Mouse (Mus musculus) heart, embryonic 14.5 days (tissue): Measurements from ENCODE around the gene Trim80. TPM values are rescaled to one million over a fixed set of nuclear protein-coding genes. Genes with fewer than 3 reads are reported as not detected.

Experiments
- ATAC-seq: fragments of 200-750 bp; cut with Nextera tagmentation; 2 replicates; pipeline ENCODE4 v1.8.0; 2017; ENCODE audit warnings: low read depth, moderate TSS enrichment; ENCODE audit not compliant: insufficient number of reproducible peaks, insufficient read depth, low FRiP score
- H3K27ac ChIP-seq, 2 experiments: fragments of 200-500 bp in 1 of 2; fragments of 300-500 bp in 1 of 2; sonication (generic) in 1 of 2; replicated peaks in 1 of 2; 2 replicates each; pipeline ENCODE4 v1.5.1; 2012 to 2014; ENCODE audit warnings: low read depth in 2 of 2, low read length in 2 of 2, control low read depth in 1 of 2, mild to moderate bottlenecking in 1 of 2, mixed read lengths in 1 of 2; ENCODE audit not compliant: control insufficient read depth in 1 of 2, insufficient read depth in 1 of 2
- H3K27me3 ChIP-seq: fragments of 300-500 bp; sonication (generic); 2 replicates; pipeline ENCODE4 v1.6.1; 2014; ENCODE audit warnings: mild to moderate bottlenecking, low read length, control low read depth; ENCODE audit not compliant: control insufficient read depth, insufficient read depth
- H3K36me3 ChIP-seq: fragments of 300-500 bp; sonication (generic); 2 replicates; pipeline ENCODE4 v1.6.1; 2014; ENCODE audit warnings: mild to moderate bottlenecking, control low read depth, low read length, mixed read lengths; ENCODE audit not compliant: control insufficient read depth, insufficient read depth
- H3K4me1 ChIP-seq, 2 experiments: fragments of 200-500 bp in 1 of 2; fragments of 300-500 bp in 1 of 2; sonication (generic) in 1 of 2; 2 replicates each; pipeline ENCODE4 v1.6.1; 2012 to 2014; ENCODE audit warnings: low read length in 2 of 2, control low read depth in 1 of 2, mixed read lengths in 1 of 2; ENCODE audit not compliant: control insufficient read depth in 2 of 2, insufficient read depth in 2 of 2
- H3K4me2 ChIP-seq: fragments of 300-500 bp; sonication (generic); 2 replicates; pipeline ENCODE4 v1.6.1; 2014; ENCODE audit warnings: mild to moderate bottlenecking, low read length
- H3K4me3 ChIP-seq, 2 experiments: fragments of 200-500 bp in 1 of 2; fragments of 300-500 bp in 1 of 2; sonication (generic) in 1 of 2; 2 replicates each; pipeline ENCODE4 v1.5.1; 2012 to 2014; ENCODE audit warnings: low read length in 2 of 2, mild to moderate bottlenecking in 2 of 2, control low read depth in 1 of 2, low read depth in 1 of 2, moderate library complexity in 1 of 2; ENCODE audit not compliant: control insufficient read depth in 1 of 2, insufficient read depth in 1 of 2
- H3K9ac ChIP-seq: fragments of 300-500 bp; sonication (generic); 2 replicates; pipeline ENCODE4 v1.6.1; 2014; ENCODE audit warnings: mild to moderate bottlenecking, low read length
- H3K9me3 ChIP-seq: fragments of 300-500 bp; sonication (generic); 2 replicates; pipeline ENCODE4 v1.6.1; 2016; ENCODE audit warnings: low read length, control low read depth; ENCODE audit not compliant: control insufficient read depth
- WGBS: fragments of 180-500 bp; shearing (Covaris S2); extraction: QIAGEN DNeasy Blood & Tissue Kit; methylation state at CpG from one replicate; pipeline ENCODE4 v1.1.7; 2014; 5-methylcytosine and 5-hydroxymethylcytosine counted together
- polyA plus RNA-seq: library from polyadenylated mRNA; unstranded; fragments of >200 nt; fragmentation: Nextera tagmentation; extraction: Ambion mirVana; gene quantifications from 2 replicates; pipeline ENCODE4 v1.2.1, GENCODE M21; 2014

Trim80 gene
- polyA plus RNA-seq, 1 experiment from 2014 or later: 0.14 TPM

DNA sequence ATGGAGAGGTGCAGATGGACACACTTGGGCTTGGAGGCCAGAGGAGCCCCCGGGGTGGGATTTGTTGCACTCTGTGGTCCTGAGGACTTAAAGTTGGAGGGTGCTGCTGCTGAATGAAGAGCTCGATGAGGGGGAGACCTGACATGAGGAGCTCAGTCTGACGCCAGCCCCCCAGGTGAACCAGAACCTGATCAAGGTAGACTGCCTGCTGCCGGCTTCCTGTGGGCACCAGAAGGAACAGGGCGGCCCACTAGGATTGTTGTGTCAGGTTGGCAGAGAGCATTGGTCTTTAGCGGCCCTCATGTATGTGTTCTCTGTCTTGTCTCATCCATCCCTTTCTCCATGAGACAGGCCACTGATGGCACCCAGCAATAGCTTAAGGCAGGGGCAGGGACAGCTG lies 34.6 kb upstream of the Trim80 start:
- H3K4me3 ChIP-seq: no peak overlapping the region
- WGBS: 93% methylated on average over 6 of the region's 6 CpGs
- H3K4me1 ChIP-seq: peaks cover 0 to 12% of the 10 kb centered on the region in 2 experiments; a peak in 2 of 4 replicates
- no peaks in the 10 kb centered on the region for H3K27me3 ChIP-seq
- no peak overlapping the region for H3K4me2 ChIP-seq
- no peaks in the 10 kb centered on the region for H3K9me3 ChIP-seq
- no peak for ATAC-seq
- H3K36me3 ChIP-seq: peaks cover 48% of the 10 kb centered on the region
- no peak overlapping the region for H3K27ac ChIP-seq
- H3K9ac ChIP-seq: no peak overlapping the region

DNA sequence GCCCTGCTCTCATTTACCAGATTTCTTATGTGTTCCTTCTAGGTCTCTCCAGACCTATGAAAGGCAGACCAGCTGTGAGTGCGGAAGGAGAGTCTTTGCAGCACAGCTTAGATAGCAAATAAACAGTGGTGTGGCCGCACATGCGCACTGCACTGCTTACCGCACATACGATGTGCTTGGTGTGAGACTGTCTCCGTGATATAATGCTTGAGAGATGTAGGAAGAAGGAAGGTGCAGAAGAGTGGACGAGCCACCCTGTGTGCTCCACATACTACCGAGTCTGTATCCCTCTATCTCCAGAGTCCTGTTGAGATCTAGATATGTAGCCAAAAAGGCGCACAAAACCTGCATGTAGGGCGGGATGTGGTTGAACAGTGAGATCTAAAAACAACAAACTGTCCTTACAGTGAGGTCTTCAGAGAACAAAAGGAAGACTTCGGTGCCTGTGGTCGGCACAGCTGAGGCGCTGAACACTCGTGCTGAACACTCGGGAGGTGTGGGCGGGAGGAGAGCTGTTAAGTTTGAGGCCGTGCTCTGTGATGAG lies 33.4 kb upstream of the Trim80 start:
- Histone ChIP-seq H3K4me1 (peaks cover 2 to 18% of the 10 kb centered on the region in 2 experiments; a peak in 2 of 4 replicates), H3K9ac (no peak overlapping the region), H3K4me2 (no peak overlapping the region), H3K36me3 (peaks cover 56% of the 10 kb centered on the region), H3K27ac (no peak overlapping the region), H3K9me3 (no peaks in the 10 kb centered on the region), H3K27me3 (no peaks in the 10 kb centered on the region), H3K4me3 (no peak overlapping the region)
- ATAC-seq: no peak
- 86% methylated on average over 17 of the region's 17 CpGs for WGBS

DNA sequence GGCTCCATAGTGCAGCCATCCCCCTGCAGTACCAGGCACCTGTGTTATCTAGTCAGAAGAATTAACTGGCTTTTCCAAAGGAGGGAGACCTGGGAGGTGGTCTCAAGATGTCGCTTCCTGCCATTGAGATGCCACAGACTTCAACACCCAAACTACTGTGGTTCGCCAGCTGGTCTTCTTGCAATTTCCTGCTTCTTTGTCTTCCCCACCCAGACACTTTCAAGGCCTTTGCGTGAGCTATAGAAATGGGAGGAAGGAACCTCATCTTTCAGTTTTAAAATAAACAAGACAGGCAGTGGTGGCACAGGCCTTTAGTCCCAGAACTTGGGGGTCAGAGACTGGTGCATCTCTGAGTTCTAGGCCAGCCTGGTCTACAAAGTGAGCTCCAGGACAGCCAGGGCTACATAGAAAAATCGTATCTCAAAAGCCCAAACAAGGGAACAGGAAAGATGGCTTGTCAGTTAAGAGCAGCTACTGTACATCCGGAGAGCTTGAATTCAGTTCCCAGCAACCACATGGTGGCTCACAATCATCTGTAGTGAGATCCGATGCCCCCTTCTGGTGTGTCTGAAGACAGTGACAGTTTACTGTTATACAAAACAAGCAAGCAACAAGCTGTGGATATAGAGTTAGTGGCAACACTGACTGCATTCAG lies 32.0 kb upstream of the Trim80 start:
- no peak overlapping the region for H3K9ac ChIP-seq
- no peak for ATAC-seq
- peak overlapping the region; percentile 3 to 28; a peak in 2 of 4 replicates for H3K27ac ChIP-seq

DNA sequence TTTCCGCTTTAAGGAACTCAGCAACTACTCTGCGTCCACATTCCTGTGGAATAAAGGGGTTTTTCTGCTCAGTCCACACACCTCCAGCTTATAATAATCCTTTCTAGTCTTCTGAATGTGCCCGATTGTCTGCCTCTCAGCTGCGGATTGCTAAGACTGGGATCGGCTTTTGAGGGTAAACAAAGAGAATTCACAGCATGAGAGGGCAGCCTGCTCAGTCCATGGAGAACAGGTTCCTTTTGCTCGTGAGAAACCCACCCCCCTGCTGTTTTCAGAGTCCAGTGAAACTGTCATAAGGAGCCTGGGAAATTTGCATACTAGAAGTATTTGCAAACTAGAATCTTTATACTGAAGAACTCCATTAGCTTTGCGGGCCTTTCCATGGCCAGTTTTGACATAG lies 30.8 kb upstream of the Trim80 start:
- Histone ChIP-seq H3K4me1 (peaks cover 7 to 21% of the 10 kb centered on the region in 2 experiments), H3K9me3 (no peaks in the 10 kb centered on the region), H3K36me3 (peaks cover 57% of the 10 kb centered on the region), H3K27me3 (no peaks in the 10 kb centered on the region), H3K4me3 (no peak overlapping the region), H3K9ac (no peak overlapping the region), H3K4me2 (no peak overlapping the region), H3K27ac (no peak overlapping the region)
- no peak for ATAC-seq
- WGBS: 87% methylated on average over 7 of the region's 7 CpGs

More for the DNA sequence above, 32.0 kb upstream of the Trim80 start:
- peaks cover 5 to 21% of the 10 kb centered on the region in 2 experiments for H3K4me1 ChIP-seq
- no peak overlapping the region for H3K4me3 ChIP-seq
- H3K36me3 ChIP-seq: peaks cover 56% of the 10 kb centered on the region
- 82% methylated on average over 6 of the region's 6 CpGs for WGBS
- H3K27me3 ChIP-seq: no peaks in the 10 kb centered on the region
- H3K4me2 ChIP-seq: no peak overlapping the region
- no peaks in the 10 kb centered on the region for H3K9me3 ChIP-seq

DNA sequence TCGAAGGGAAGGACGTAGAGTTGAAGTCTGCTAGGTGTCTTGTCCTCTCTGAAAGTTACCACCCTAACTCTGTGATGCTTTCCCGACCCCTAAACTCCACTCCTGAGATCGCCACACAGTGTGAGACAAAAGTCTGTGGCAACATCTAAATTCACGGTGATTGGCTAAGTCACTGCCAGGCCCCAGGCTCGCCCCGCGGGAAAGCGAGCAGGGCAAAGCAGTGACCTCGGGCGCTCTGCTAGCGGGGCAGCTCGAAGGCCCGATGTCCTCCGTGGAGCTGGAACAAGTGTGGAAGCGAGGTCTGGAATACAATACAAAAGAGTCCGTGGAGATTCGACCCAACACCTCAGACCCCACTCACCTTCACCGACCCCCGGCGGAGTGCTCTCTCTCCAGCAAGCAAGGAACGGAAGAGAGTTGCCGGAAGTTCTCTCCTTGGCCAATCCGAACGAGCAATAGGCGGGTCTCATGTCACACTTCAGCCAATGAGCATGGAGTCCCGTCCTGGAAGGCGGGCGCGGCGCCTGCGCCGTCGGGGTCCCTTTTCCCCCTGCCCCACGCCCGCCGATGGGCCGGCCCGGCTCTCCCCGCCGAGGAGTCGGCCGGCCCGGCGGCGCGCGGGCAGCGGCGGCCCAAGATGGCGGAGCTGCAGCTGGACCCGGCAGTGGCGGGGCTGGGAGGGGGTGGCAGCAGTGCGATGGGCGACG lies 20.7 kb upstream of the Trim80 start, which contains the start of the genes Atp5h and Kctd2:
Gene Atp5h, minus strand, starts transcription at position 432 of the 707 bp plus-strand sequence.
Gene Kctd2, plus strand, starts transcription at position 598 of the 707 bp plus-strand sequence.
- under 1% methylated on average over 52 of the region's 56 CpGs for WGBS
- peaks cover 12 to 55% of the 10 kb centered on the region in 2 experiments for H3K4me1 ChIP-seq

DNA sequence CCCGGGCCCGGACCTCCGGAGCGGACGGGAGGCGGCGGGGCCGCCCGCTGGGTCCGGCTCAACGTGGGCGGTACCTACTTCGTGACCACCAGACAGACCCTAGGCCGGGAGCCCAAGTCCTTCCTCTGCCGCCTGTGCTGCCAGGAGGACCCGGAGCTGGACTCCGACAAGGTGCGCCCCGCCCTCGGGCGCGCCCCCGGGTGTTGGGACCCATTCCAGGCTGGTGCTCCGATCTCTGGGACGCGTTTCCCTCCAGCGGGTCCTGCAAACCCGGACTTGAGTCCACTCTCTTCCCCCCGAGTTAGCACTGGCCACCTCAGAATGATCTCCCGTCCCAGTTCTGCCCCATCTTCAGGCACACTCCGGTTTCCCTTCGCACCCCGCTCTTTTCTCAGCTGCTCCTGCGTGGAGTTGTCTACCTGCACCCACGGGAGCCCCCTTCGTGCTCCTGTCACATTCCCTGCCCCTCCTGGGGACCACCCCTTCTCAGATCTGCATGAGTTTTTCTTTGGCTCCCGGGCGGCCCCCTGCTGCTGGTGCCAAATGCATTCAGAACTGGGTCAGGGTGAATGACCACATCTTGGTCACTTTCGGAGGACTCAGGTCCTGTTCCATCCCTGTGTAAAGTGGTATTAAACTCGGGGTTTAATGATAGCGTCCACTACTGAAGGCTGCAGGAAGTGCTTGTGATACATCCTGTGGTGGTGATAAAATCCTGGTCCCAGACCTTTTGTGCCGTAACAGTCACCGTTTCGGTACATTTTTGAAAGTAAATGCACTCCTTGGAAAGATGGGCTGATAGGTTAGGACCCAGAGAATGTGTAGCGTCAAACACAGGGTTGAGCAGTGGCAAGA lies 19.8 kb upstream of the Trim80 start:
- peak; percentile 69 for ATAC-seq
- H3K4me2 ChIP-seq: peak overlapping the region; percentile 97
- H3K9ac ChIP-seq: peak overlapping the region; percentile 95
- peaks cover 58% of the 10 kb centered on the region for H3K36me3 ChIP-seq
- H3K9me3 ChIP-seq: no peaks in the 10 kb centered on the region
- H3K27ac ChIP-seq: peak overlapping the region; percentile 75 to 90
- 1% methylated on average over 45 of the region's 45 CpGs for WGBS
- H3K27me3 ChIP-seq: no peaks in the 10 kb centered on the region
- peak overlapping the region; percentile 71 to 87 for H3K4me3 ChIP-seq
- peaks cover 8 to 47% of the 10 kb centered on the region in 2 experiments for H3K4me1 ChIP-seq

More for the DNA sequence above, 20.7 kb upstream of the Trim80 start, which contains the start of the genes Atp5h and Kctd2:
- ATAC-seq: peak; percentile 94
- Histone ChIP-seq H3K36me3 (peaks cover 58% of the 10 kb centered on the region), H3K27me3 (no peaks in the 10 kb centered on the region), H3K9ac (peak within 1 kb of the TSS; percentile 95), H3K27ac (peak within 1 kb of the TSS; percentile 86 to 90), H3K4me2 (peak within 1 kb of the TSS; percentile 97), H3K9me3 (no peaks in the 10 kb centered on the region), H3K4me3 (peak within 1 kb of the TSS; percentile 87 to 91)

DNA sequence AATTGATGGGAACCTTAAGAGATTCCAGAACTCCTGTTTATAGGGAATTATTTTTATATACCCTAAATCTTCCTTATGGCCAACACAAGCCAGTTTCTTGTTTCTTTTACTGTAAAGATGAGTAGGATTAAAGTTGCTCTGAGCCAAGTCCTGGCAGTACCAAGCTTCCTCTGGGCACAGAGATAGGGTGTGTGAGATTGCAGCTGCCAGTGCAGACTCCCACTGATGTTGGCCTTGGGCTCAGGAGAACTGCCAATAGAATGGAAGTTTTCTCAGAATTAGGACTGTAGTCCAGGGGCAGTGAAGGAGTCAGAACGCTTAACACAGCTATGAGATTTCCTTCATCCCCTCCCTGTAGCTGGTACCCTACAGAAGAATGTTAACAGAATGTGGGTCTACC lies 19.0 kb upstream of the Trim80 start:
- peak overlapping the region; percentile 95 for H3K9ac ChIP-seq
- ATAC-seq: no peak
- peaks cover 4 to 42% of the 10 kb centered on the region in 2 experiments for H3K4me1 ChIP-seq
- peak overlapping the region; percentile 97 for H3K4me2 ChIP-seq
- H3K9me3 ChIP-seq: no peaks in the 10 kb centered on the region
- H3K4me3 ChIP-seq: peak overlapping the region in 1 of 2 experiments; percentile 87; a peak in 2 of 4 replicates
- H3K36me3 ChIP-seq: peaks cover 59% of the 10 kb centered on the region
- H3K27me3 ChIP-seq: no peaks in the 10 kb centered on the region
- peak overlapping the region in 1 of 2 experiments; percentile 90; a peak in 1 of 4 replicates for H3K27ac ChIP-seq
- 60% methylated on average over 1 of the region's 1 CpGs for WGBS
